Mouse (Mus musculus): Measurements from ENCODE around the gene Prss36. TPM values are rescaled to one million over a fixed set of nuclear protein-coding genes. Genes with fewer than 3 reads are reported as not detected.
A peak's percentile ranks its signal among the peaks of the same experiment; 100 is the strongest.

Prss36 gene
- polyA plus RNA-seq, 1 experiment from 2014 or later: 11.0 TPM

DNA sequence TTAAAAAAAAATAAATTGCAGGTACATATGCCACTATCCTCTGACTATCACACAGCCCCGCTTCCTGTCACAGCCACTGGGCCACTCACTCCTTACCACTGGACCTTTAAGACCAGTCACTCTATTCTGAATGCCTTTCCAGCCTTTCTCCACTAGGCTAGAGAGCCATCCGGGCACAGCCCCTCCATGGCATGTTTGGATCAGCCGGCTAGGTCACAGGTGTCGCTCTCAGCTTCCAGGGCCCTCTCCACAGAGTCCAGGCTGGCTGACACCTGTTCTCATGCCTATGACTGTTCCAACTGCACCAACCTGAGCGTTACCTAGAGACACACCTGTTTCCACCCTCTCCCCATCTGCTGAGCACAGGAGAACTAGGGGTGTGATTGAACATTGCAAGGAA is 17.9 kb downstream of the Prss36 start:
- H3K27me3 ChIP-seq (ENCODE audit: control insufficient read depth, insufficient read depth, low read length): peaks cover 12% of the 10 kb centered on the region
- H3K4me3 ChIP-seq (ENCODE audit: low read depth, low read length): no peak overlapping the region
- H3K4me1 ChIP-seq (replicated peaks; ENCODE audit: control insufficient read depth, insufficient read depth, low read length): no peaks in the 10 kb centered on the region; the same call in 1 of the 2 replicates
- H3K27ac ChIP-seq (ENCODE audit: low read depth, low read length): no peak overlapping the region
- ATAC-seq (ENCODE audit: low FRiP score) (no peak), DNase-seq (ENCODE audit: low spot score) (no peak)
- no peak overlapping the region for H3K9ac ChIP-seq (ENCODE audit: low read depth, low read length)
- no peaks in the 10 kb centered on the region for H3K9me3 ChIP-seq (ENCODE audit: control insufficient read depth, low read length)
- WGBS: 52% methylated on average over 5 of the region's 5 CpGs
- no peaks in the 10 kb centered on the region for H3K36me3 ChIP-seq (ENCODE audit: control insufficient read depth, insufficient read depth, low read length)
- H3K4me2 ChIP-seq (replicated peaks; ENCODE audit: low read depth, low read length): no peak overlapping the region

DNA sequence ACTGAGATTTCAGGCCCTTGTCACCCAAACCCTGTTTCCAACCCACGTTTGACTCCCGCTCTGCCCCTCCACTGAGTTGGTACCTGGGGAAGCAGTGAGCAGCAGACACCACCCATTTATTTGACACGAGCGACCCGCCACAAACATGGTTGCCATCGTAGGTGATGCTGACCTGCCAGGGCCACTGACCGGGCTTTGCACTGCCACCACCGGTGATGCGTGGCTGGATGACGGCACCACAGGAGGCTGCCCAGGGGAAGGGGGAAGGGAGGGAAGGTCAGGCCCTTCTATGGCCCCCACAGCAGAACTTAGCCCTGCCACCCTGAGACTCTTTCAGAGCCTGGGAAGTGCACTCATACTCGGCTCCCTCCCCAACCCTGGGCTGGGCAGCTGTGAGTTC is 18.8 kb downstream of the Prss36 start:
- Histone ChIP-seq H3K4me3 (ENCODE audit: low read depth, low read length) (no peak overlapping the region), H3K27ac (ENCODE audit: low read depth, low read length) (no peak overlapping the region), H3K4me2 (replicated peaks; ENCODE audit: low read depth, low read length) (no peak overlapping the region), H3K9me3 (ENCODE audit: control insufficient read depth, low read length) (no peaks in the 10 kb centered on the region), H3K36me3 (ENCODE audit: control insufficient read depth, insufficient read depth, low read length) (no peaks in the 10 kb centered on the region), H3K9ac (ENCODE audit: low read depth, low read length) (no peak overlapping the region), H3K4me1 (replicated peaks; ENCODE audit: control insufficient read depth, insufficient read depth, low read length) (no peaks in the 10 kb centered on the region; the same call in 1 of the 2 replicates), H3K27me3 (ENCODE audit: control insufficient read depth, insufficient read depth, low read length) (peaks cover 12% of the 10 kb centered on the region)
- DNase-seq (ENCODE audit: low spot score): no peak
- 80% methylated on average over 11 of the region's 11 CpGs for WGBS
- no peak for ATAC-seq (ENCODE audit: low FRiP score)

DNA sequence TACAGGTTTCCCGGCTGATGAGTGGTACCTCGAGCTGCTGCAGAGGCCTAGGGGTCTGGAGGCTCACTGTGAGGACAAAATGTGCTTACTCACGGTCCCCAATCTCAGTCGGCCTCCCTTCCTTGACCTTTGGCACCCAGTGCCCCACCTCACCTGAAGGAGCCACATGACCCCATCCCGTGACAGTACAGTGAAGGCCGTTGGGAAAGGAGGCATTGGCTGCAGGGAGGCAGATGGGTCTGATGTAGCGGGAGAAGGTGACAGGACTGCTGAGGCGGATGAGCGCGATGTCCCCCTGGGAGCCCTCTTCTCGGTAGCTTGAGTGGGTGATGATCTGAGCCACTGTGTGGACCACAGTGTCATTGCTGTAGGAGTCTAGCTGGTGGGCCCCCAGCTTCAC is 19.7 kb downstream of the Prss36 start:
- H3K27me3 ChIP-seq (ENCODE audit: control insufficient read depth, insufficient read depth, low read length): peaks cover 12% of the 10 kb centered on the region
- WGBS: 89% methylated on average over 11 of the region's 11 CpGs

DNA sequence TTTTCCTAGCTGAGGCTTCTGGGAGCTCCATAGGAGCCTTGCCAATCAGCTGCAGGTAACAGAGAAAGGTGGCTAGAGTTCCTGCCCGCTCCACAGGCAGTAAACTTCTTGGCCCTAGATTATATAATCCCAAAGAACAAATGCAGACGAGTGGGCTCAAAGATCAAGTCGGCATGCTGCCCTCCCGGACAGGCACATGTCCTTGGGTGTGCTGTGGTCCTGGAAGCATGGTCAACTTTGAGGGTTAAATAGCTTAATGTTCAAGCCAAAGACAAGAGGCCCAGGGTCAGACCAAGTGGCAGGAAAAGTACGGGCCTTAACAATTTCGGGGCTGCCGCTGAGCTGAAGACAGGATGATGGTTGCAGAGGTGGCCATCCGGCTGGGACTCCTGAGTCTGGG is 20.5 kb downstream of the Prss36 start:
- no peak for DNase-seq (ENCODE audit: low spot score)
- peaks cover 12% of the 10 kb centered on the region for H3K27me3 ChIP-seq (ENCODE audit: control insufficient read depth, insufficient read depth, low read length)
- H3K27ac ChIP-seq (ENCODE audit: low read depth, low read length): no peak overlapping the region
- H3K4me3 ChIP-seq (ENCODE audit: low read depth, low read length): no peak overlapping the region
- 94% methylated on average over 8 of the region's 8 CpGs for WGBS
- ATAC-seq (ENCODE audit: low FRiP score): no peak
- no peaks in the 10 kb centered on the region; the same call in 1 of the 2 replicates for H3K4me1 ChIP-seq (replicated peaks; ENCODE audit: control insufficient read depth, insufficient read depth, low read length)
- no peak overlapping the region for H3K4me2 ChIP-seq (replicated peaks; ENCODE audit: low read depth, low read length)
- H3K9me3 ChIP-seq (ENCODE audit: control insufficient read depth, low read length): no peaks in the 10 kb centered on the region
- no peaks in the 10 kb centered on the region for H3K36me3 ChIP-seq (ENCODE audit: control insufficient read depth, insufficient read depth, low read length)
- H3K9ac ChIP-seq (ENCODE audit: low read depth, low read length): no peak overlapping the region

More for the DNA sequence above, 19.7 kb downstream of the Prss36 start:
- no peak overlapping the region for H3K4me2 ChIP-seq (replicated peaks; ENCODE audit: low read depth, low read length)
- no peak overlapping the region for H3K4me3 ChIP-seq (ENCODE audit: low read depth, low read length)
- no peaks in the 10 kb centered on the region; the same call in 1 of the 2 replicates for H3K4me1 ChIP-seq (replicated peaks; ENCODE audit: control insufficient read depth, insufficient read depth, low read length)
- DNase-seq (ENCODE audit: low spot score) (no peak), ATAC-seq (ENCODE audit: low FRiP score) (no peak)
- no peaks in the 10 kb centered on the region for H3K36me3 ChIP-seq (ENCODE audit: control insufficient read depth, insufficient read depth, low read length)
- H3K9ac ChIP-seq (ENCODE audit: low read depth, low read length): no peak overlapping the region
- no peaks in the 10 kb centered on the region for H3K9me3 ChIP-seq (ENCODE audit: control insufficient read depth, low read length)
- no peak overlapping the region for H3K27ac ChIP-seq (ENCODE audit: low read depth, low read length)

DNA sequence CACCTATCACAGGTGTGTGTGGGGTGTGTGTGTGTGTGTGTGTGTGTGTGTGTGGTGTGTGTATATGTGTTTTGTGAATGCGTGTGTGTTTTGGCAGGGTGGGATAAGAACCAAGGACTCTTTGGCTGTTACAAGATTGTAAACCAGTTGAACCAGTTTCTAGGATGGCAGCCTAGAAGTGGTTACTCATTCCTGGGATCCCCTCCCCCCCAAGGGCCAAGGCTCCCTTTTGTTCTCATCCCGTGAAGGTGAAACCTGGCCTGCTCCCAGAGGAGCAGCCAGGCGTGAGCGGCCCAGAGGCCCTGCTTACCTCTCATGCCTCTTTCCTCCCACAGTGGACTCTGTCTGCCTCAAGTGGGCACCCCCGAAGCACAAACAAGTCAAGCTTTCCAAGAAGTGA is 21.3 kb downstream of the Prss36 start:
- H3K36me3 ChIP-seq (ENCODE audit: control insufficient read depth, insufficient read depth, low read length): no peaks in the 10 kb centered on the region

DNA sequence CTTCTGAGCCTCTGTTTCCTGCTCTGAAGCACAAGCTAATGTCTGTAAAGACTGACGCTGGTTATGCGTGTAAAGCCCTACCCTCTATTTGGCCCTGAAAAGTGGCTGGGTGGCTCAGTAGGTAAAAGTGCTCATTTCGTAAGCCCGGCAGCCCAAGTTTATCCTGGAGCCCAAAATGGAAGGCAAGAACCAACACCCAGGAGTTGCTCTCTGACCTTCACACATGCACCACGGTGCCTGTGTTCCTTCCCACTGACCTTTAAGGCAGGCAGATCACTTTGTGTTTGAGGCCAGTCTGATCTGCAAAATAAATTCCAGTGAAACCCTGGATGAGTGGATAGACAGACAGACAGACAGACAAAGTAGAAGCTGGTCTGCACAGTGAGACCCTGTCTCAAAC is 22.8 kb downstream of the Prss36 start:
- Histone ChIP-seq H3K27me3 (ENCODE audit: control insufficient read depth, insufficient read depth, low read length) (peaks cover 3% of the 10 kb centered on the region), H3K36me3 (ENCODE audit: control insufficient read depth, insufficient read depth, low read length) (no peaks in the 10 kb centered on the region), H3K4me1 (replicated peaks; ENCODE audit: control insufficient read depth, insufficient read depth, low read length) (no peaks in the 10 kb centered on the region), H3K9ac (ENCODE audit: low read depth, low read length) (no peak overlapping the region), H3K4me2 (replicated peaks; ENCODE audit: low read depth, low read length) (no peak overlapping the region), H3K27ac (ENCODE audit: low read depth, low read length) (no peak overlapping the region), H3K9me3 (ENCODE audit: control insufficient read depth, low read length) (no peaks in the 10 kb centered on the region), H3K4me3 (ENCODE audit: low read depth, low read length) (no peak overlapping the region)
- ATAC-seq (ENCODE audit: low FRiP score) (no peak), DNase-seq (ENCODE audit: low spot score) (no peak)
- 91% methylated on average over 5 of the region's 5 CpGs for WGBS

More for the DNA sequence above, 21.3 kb downstream of the Prss36 start:
- H3K27ac ChIP-seq (ENCODE audit: low read depth, low read length): no peak overlapping the region
- H3K9ac ChIP-seq (ENCODE audit: low read depth, low read length): no peak overlapping the region
- H3K9me3 ChIP-seq (ENCODE audit: control insufficient read depth, low read length): no peaks in the 10 kb centered on the region
- DNase-seq (ENCODE audit: low spot score): no peak
- peaks cover 11% of the 10 kb centered on the region for H3K27me3 ChIP-seq (ENCODE audit: control insufficient read depth, insufficient read depth, low read length)
- H3K4me1 ChIP-seq (replicated peaks; ENCODE audit: control insufficient read depth, insufficient read depth, low read length): no peaks in the 10 kb centered on the region; the same call in 1 of the 2 replicates
- 75% methylated on average over 5 of the region's 5 CpGs for WGBS
- no peak overlapping the region for H3K4me3 ChIP-seq (ENCODE audit: low read depth, low read length)
- no peak for ATAC-seq (ENCODE audit: low FRiP score)
- H3K4me2 ChIP-seq (replicated peaks; ENCODE audit: low read depth, low read length): no peak overlapping the region

DNA sequence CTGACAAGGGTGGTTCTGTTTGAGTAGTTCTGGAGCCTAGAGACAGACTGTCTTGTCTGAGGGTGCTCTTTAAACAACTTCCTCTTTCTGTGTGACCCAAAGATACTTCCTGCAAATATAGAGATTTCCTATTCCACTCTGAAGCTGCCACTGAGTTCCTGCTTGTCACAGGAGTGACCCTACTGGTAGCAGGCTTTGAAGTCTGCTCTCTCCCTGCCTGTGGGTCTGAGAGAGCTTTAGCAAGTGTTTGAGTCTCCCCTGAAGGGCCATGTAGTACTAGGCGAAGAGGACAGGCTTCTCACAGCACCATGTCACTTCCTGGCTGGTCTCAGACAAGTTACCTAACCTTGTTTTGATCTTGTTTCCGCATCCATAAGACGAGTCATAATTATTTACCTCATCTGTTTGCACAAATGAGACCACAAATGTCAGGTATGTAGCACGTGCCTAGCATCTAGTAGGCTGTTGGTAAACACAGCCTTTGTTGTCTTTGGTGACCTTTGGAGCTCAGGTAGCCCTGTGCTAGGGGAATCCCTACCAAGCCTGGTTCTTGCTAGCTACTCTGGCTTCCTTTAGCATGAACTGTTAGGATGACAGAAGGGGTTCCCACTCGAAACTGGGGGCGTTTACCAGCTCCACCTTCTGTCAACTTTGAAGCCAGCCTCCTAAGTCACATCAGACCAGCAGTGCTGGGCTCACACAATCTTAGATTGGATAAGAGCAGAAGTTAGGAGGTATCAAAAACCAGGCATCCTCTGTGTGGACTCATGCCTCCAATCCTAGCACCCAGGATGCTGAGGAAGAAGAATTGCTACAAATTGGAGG is 23.9 kb downstream of the Prss36 start:
- H3K9ac ChIP-seq (ENCODE audit: low read depth, low read length): no peak overlapping the region
- DNase-seq (ENCODE audit: low spot score): no peak
- H3K27me3 ChIP-seq (ENCODE audit: control insufficient read depth, insufficient read depth, low read length): no peaks in the 10 kb centered on the region
- no peak overlapping the region for H3K4me2 ChIP-seq (replicated peaks; ENCODE audit: low read depth, low read length)
- H3K4me1 ChIP-seq (replicated peaks; ENCODE audit: control insufficient read depth, insufficient read depth, low read length): no peaks in the 10 kb centered on the region
- no peaks in the 10 kb centered on the region for H3K9me3 ChIP-seq (ENCODE audit: control insufficient read depth, low read length)
- H3K27ac ChIP-seq (ENCODE audit: low read depth, low read length): no peak overlapping the region
- no peak for ATAC-seq (ENCODE audit: low FRiP score)
- H3K36me3 ChIP-seq (ENCODE audit: control insufficient read depth, insufficient read depth, low read length): no peaks in the 10 kb centered on the region
- no peak overlapping the region for H3K4me3 ChIP-seq (ENCODE audit: low read depth, low read length)
- 86% methylated on average over 6 of the region's 6 CpGs for WGBS

DNA sequence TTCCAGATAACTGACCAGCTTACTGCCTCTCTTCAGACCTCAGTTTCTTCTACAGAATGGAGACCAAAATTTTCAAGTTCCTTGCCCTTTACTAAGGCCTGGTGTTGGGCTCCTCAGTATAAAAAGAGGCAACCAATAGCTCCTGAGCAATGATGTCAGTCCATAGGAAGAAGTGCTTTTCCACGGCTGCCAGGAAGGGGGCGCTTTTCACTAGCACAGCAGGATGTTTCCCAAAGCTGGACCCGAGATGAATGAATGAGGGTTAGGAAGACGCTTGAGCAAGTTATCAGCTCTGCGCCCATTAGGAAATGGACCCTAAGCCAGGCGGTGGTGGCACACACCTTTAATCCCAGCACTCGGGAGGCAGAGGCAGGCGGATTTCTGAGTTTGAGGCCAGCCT is 25.0 kb downstream of the Prss36 start:
- Histone ChIP-seq H3K4me2 (replicated peaks; ENCODE audit: low read depth, low read length) (no peak overlapping the region), H3K27ac (ENCODE audit: low read depth, low read length) (no peak overlapping the region), H3K9ac (ENCODE audit: low read depth, low read length) (no peak overlapping the region), H3K9me3 (ENCODE audit: control insufficient read depth, low read length) (no peaks in the 10 kb centered on the region), H3K4me1 (replicated peaks; ENCODE audit: control insufficient read depth, insufficient read depth, low read length) (no peaks in the 10 kb centered on the region), H3K27me3 (ENCODE audit: control insufficient read depth, insufficient read depth, low read length) (no peaks in the 10 kb centered on the region), H3K36me3 (ENCODE audit: control insufficient read depth, insufficient read depth, low read length) (no peaks in the 10 kb centered on the region), H3K4me3 (ENCODE audit: low read depth, low read length) (no peak overlapping the region)
- 58% methylated on average over 7 of the region's 8 CpGs for WGBS
- no peak for ATAC-seq (ENCODE audit: low FRiP score)
- DNase-seq (ENCODE audit: low spot score): peak; percentile 27

DNA sequence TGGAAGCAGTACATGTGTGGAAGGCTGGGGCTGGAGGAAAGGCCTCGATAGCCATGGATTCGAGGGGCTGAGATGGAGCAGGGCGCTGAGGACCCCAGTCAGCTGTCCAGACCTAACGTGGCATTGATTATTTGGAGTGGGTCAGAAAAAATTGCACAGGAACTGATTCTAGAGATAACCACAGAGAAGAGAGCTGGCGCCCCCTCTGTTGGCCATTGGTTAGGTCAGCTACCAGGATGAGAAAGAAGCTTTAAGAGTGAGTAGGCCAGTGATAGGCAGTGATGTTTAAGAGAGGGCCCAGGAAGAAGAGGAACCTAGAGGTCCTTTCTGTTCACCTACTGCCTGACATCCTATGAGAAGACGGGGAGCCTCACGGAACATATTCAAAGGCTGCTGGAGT is 27.2 kb downstream of the Prss36 start:
- no peaks in the 10 kb centered on the region for H3K27me3 ChIP-seq (ENCODE audit: control insufficient read depth, insufficient read depth, low read length)
- H3K36me3 ChIP-seq (ENCODE audit: control insufficient read depth, insufficient read depth, low read length): no peaks in the 10 kb centered on the region
- H3K9me3 ChIP-seq (ENCODE audit: control insufficient read depth, low read length): no peaks in the 10 kb centered on the region
- no peak overlapping the region for H3K27ac ChIP-seq (ENCODE audit: low read depth, low read length)
- H3K9ac ChIP-seq (ENCODE audit: low read depth, low read length): no peak overlapping the region
- 80% methylated on average over 7 of the region's 7 CpGs for WGBS
- no peak overlapping the region for H3K4me3 ChIP-seq (ENCODE audit: low read depth, low read length)
- peak; percentile 39 for DNase-seq (ENCODE audit: low spot score)
- H3K4me1 ChIP-seq (replicated peaks; ENCODE audit: control insufficient read depth, insufficient read depth, low read length): no peaks in the 10 kb centered on the region
- H3K4me2 ChIP-seq (replicated peaks; ENCODE audit: low read depth, low read length): no peak overlapping the region
- no peak for ATAC-seq (ENCODE audit: low FRiP score)

Measured in hindbrain, embryonic 11.5 days (tissue).